Mouse (Mus musculus) cerebral cortex, adult 2 months (tissue): ENCODE measurements around the gene Col13a1.

Experiments used
- WGBS: fragments of 180-500 bp; shearing (Covaris S2); methylation state at CpG from one replicate; pipeline ENCODE4 v1.1.7; 2018; 5-methylcytosine and 5-hydroxymethylcytosine counted together

Col13a1 gene

DNA sequence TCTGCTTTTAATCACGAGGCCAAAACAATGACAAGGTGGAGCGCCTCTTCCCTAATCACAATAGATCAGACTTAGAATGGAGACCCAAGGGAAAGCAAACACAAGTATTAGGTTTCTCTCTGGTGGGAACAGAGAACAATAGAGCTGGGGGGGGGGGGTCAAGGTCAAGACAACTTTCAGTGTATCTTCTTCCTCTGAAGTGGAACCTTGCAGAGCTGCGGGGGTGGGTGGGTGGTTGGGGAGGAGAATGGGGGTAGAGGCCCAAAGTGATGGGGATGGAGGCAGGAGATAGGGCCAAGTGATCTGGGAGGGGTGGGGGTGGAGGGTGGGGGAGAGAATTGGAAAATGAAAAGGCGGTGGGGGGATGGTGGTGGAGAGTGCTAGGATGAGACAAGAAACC lies 149.9 kb downstream of the Col13a1 start:
- WGBS, result 72% methylated on average over 4 of the region's 4 CpGs

DNA sequence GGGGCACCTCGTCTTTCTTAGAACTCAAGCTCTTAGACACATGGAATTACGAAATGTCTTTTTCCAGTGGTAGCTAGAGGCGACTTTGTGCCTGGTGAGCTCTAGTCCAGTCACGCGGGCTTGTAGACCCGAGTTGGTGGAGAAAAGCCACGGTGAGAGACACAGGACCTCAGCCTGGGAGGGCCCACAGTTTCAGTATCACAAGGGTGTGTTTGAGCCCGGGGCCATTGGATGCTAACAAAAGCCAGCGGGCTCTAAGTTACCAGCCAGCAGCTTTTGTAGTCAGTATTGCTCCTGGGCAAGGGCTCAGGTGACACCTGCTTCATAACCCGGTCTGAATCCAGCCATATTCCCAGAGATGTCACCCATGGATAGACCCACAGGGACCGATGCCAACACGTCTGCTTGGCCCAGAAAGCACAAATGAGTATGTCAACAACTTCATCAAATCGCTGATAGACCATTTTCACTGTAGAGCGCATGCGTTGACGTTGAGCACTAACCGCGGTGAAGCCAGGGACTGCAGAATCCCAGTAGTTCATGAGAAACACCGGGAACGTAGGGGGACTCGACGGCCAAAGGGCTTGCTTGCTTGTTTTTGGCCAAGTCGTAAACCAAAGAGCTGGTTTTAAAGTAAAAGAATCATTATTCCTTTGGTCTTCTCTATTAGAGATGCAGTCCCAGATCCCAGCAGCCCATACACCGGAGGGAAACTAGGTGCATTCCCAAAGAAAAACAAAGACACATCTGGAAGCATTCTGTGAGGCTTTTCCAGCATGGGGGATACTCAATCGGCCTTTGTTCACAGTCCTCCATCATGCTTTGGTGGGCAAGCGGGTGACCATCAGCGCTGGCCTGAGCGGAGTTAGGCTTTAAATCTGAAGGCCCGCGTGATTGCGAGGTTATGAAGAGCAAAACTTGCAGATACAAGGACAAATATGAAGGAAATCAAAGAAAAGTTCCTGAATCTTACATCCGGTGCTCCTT lies 150.7 kb downstream of the Col13a1 start:
- WGBS, result 92% methylated on average over 32 of the region's 32 CpGs

DNA sequence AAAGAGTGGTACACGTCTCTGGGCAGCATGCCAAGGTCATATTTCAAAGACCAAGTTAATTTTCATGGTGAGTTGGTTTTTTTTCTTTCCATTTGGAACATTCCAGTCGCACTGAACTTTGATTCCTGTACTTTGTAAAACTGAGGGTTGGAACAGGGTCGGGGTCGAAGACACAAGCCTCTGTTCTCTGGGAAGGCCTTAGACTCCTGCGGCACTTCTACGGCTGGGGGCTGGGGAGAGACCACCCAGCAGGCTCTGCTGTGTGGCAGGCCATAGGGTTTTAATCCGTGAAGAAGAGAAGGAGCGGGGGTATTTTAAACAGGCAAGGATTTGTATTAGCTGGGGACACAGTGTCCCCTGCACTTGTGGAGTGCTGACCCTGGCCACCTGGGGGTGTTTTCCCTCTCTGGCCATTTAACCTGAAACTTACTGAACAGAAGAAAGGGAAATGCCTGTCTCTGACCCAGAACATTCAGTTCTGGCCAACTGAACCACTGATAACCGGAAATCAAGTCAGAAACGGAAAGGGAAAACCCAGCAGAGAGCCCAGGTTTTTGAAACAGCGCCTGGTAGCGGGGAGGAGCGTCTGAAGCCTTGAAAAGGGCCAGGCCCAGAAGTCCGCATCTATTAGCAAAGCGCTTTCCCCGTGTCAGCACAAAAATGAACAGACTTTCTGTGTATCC lies 152.0 kb downstream of the Col13a1 start:
- 58% methylated on average over 16 of the region's 16 CpGs for WGBS

DNA sequence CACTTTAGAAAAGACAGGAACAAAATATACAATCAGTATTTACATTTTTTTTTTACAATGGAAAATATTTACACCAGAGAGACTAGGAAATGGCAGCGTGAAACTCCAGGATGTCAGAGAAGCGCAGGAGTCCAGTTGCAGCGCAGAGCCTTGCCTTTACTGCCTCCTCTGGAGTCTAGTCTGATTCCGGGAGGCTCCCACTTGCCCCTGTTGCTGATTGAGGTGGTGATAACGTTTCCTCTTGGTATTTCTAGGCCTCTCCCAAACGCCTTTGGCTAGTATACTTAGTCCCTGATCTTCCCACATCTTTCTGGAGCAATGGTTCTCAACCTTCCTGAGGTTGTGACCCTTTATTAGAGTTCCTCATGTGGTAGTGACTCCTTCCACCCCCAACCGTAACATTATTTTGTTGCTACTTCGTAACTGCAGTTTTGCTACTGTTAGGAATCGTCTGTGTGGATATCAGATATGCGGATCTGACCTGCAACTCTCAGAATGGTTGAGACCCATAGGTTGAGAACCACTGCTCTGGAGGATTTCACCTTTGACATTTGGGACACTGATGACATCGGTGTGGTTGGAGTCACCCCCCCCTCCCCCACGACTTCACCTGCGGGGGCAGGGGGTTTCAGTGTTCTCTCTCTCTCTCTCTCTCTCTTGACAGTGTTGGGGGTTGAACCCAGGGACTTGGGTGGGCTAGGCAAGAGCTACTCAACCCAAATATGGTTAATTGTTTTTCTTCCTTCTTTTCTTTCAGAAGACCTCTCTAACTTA lies 152.7 kb downstream of the Col13a1 start:
- 85% methylated on average over 13 of the region's 13 CpGs for WGBS

DNA sequence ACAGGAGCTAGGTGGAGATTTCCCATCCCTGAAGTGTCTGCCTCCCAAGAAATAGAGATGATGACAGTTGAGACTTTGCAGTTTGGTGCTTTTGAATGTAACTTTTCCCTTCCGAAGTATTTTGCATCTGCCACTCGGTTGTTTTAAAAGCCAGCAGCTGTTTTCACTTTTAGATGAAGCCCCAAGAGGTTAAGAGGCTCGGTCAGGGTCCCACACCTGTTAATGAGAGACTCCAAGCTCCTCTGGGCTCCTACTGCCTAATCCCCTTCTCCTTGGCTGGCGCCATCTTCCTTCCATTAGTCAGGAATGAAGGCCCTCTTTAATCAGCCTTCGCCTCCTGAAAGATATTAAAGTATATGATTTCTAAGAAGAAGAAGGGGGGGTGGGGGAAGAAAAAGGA lies 153.4 kb downstream of the Col13a1 start:
- WGBS, result 80% methylated on average over 5 of the region's 5 CpGs

DNA sequence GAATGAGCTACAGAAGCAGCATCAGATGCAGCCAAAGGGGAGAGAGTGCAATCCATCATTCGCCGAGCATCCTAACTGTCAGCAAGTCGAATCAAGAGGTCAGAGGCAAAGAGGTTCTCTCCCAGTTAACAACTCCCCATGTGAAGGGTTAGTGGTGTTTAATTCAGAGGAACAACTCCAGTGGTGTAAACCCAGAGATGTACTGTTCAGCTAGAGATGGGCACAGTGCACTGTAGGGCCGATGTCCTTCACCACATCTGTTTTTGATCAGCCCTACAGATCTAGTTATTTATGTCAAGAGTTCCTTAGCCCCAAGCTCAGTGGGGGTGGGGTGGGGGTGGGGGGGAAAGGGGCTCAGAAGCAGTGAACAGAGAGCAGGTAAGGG lies 155.2 kb downstream of the Col13a1 start:
- WGBS, result 88% methylated on average over 4 of the region's 4 CpGs

DNA sequence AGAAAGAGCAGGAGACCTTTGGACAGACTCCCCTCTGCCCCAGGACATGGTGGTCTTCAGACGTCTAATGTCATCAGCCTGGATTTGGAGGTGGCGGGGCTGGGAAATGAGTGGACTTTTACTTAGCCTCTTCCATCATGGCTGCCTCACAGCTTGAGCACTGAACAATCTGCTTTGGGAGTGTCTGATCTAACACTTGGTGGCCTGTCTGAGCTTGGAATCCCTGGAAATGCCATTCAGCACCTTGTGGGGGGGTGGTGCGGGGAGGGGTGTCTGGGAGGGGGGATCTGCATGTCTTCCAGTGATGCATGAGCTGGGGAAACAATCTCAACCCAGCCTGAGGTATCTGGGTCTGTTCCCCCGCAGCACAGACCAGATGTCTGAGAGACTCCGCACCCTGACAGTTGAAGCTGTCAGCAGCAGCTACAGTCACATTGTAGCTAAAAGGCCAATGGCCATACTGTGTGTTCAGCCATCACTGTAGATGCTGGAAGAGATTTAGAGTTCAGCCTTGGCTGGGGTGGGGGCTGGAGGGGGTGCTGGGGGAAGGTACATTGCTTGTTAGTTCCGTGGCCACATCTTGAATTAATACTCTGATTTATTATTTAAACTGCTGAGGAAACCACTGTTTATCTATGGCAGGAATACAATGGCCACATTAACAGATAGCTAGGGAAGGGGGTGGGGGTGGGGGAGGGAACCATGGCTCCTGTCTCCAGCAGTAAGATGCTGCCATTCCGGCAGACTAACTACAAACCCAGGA lies 155.8 kb downstream of the Col13a1 start:
- 79% methylated on average over 7 of the region's 7 CpGs for WGBS

DNA sequence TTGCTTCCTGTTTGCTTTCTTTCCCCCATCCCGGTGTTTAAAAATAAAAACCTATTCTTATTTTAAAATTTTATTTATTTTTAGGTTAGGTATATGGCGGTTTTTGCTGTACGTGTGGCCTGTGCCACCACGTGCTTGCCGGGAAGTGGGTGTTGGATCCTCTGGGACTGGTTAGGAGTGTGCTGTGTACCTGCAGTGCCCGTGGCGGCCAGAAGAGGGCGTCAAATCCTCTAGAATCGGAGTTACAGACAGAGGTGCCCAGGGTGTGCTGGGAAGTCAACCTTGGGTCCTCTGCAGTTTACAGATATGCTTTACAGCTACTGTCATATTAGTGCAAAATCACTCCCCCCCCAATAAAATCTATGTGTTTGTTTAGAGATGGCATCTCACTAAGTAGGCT lies 158.9 kb downstream of the Col13a1 start:
- WGBS, result 46% methylated on average over 9 of the region's 9 CpGs

DNA sequence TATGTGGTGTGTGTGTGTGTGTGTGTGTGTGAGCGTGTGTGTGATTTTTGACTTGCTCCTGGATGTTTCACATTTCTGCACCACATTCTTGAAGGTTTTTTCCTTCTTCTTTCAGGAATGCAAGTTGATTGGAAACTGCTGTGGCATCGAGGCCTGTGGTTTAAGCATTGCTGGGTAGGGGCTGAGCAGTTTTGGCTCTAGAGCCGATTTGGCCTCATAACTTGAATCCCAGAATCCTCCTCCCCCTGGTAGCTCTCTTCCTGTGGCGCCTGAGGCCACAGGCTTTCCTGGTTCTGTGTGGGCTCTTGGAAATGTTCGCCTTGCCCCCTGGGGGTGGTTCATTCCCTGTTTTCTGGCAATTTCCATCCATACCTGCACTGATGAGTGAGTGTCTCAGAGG lies 166.9 kb downstream of the Col13a1 start:
- WGBS, result 79% methylated on average over 5 of the region's 5 CpGs

DNA sequence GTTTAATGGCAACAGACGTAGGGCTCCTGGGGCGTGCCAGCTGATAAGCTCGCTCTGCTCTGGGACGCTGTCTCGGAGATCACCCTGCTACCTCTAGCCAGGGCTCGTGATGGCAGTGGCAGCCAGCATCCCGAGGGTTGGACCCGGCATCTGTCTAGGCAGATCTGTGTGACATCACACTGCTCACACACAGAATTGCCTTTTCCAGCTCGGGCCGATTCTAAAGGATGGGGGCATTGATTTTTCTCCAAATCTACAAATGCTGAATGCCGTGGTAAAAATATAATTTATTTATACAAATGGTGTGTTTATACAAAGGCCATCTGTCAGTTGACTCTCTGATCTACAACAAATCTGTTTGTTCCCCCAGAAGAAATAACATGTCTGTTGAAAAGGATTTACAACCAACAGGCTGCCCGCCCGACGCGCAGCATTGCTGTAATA lies 180.8 kb downstream of the Col13a1 start:
- 48% methylated on average over 15 of the region's 15 CpGs for WGBS

DNA sequence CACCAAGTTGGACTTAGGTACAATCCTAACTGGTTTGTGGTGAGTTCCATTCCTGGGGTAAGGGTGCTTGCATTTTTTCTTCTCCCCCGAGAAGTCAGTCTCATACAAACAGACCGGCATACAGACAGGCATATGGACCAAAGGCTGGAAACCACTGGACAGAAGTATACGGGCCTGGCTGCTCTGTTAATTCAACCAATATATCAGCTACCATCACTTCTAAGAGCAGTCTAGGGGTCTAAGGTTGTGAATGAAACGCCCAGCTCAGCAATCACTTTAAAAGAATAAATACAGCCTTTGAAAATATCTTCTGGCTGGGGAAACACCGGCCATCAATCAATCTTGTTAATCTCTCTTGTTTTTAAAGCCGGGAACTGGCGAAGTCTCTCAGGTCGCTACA lies 183.4 kb downstream of the Col13a1 start:
- whole genome bisulfite sequencing, result 72% methylated on average over 8 of the region's 8 CpGs

DNA sequence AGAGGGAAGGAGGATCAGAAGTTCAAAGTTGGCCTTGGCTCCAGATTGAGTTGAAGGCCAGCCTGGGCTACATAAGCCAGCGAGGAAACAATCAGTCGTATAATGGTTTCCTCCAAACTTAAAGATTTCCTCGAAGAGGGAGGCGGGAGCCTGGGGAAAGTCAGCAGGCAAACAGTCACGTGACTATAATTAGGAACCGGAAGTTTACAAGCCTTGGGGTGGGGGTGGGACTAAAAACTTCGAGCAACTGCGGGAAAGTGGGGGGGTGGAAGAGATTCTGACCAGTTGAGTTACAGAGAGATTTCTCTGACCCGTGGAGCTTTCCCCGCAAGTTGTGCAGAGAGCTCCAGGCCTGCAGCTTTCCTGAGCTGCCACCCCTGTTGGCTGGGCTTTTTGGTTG lies 183.9 kb downstream of the Col13a1 start:
- WGBS, result 65% methylated on average over 10 of the region's 10 CpGs

DNA sequence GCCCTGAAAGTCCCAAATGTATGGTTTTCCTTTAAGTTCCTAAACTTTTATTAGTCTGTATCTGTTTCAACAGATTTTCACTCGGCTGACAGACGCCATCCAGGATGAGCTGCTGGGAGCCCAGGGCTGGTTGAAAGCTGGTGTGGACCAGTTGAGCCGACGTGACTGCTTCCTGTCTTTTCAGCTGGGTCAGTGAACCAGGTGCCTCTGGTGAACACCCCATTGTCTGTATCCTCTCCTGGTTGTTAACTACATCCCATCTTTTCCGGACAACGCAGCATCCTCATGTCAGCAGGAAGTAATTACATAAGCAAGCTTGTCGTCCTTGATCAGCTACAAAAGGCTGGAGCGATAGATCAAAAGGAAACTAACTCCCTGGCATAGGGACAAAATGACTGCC lies 185.9 kb downstream of the Col13a1 start:
- 70% methylated on average over 8 of the region's 8 CpGs for WGBS

DNA sequence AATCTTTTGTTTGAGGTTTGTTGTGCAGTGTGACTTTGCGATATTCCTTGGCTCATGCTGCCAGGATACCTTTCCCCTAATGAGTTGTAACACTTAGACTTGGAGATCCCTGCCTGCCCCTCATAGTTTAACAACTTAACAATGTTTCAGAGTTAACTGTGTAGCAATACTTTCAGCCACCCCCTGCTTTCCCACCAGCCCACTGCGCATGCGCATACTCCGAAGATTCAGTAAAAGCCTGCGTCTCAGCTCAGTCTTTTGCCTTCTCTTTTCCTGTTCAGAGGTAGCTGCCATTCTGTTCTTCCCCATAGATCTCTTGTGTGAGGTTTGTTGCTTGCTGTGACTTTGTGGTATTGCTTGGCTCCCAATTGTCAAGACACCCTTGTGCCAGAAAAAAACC lies 190.4 kb downstream of the Col13a1 start:
- 91% methylated on average over 5 of the region's 5 CpGs for WGBS
